Mouse (Mus musculus): ENCODE data around the gene Dntt.

Gene Dntt

GRCm38 (mm10) chr19:41029219-41029618 is at the start of gene Dntt:
TSS of gene Dntt (plus strand) at chr19:41029275.
- DNase-seq (ENCODE audit: low read depth, low spot score), result no peak

- DNase-seq (ENCODE audit: low read depth, low spot score), result no peak
These were observed 48.4 kb upstream of the Dntt start for GRCm38 (mm10) chr19:40980671-40981070.

DNA sequence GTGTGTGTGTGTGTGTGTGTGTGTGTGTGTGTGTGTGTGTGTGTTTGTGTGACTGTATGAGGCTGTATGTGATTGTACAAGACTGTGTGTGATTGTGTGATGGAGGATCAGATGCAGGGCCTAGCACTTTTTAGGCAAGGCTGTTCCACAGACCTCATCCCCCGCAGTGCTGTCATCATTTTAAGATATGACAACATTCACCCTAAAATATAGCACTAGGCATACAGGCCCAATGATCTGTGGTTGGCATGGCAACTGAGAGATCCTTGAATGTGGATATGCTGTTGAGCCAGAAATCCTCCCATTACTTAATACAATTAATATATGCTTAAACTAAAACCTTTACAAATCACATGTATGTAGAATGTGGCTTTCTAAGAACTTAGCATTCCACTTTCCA is 44.5 kb upstream of the Dntt start:
- DNase-seq (ENCODE audit: low read depth, low spot score), result no peak

- DNase-seq (ENCODE audit: low read depth, low spot score), result no peak
These were observed 40.2 kb upstream of the Dntt start for GRCm38 (mm10) chr19:40988856-40989255.

- no peak for DNase-seq (ENCODE audit: low read depth, low spot score)
These were observed 39.0 kb upstream of the Dntt start for GRCm38 (mm10) chr19:40989961-40990600.

DNA sequence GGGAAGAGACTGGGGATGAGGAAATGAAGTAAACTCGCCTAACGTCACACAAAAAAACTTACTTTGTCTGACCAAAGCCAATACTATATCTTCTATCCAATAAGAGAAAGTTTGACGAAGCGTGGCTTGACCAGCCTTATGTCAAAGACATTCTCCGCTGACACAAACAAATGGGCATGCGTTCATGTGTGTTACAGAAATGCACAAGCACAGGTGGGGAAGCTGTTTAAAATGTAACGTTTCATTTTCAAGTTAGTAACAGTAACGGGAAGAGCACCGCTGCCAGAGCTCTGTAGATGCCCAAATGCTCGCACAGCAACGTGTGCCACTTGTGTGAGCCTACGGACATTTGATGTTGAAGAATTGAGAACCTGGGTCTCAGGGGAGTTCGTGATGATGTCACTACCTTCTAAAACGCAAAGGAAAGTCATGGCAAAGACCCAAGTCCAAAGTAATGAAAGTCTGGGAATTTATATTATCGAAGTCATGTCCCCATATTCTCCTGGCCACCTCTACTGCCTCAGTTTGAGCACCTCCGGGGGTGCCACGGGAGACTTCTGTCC is 38.2 kb upstream of the Dntt start:
- no peak for DNase-seq (ENCODE audit: low read depth, low spot score)

GRCm38 (mm10) chr19:40991626-40992025 is 37.4 kb upstream of the Dntt start:
- no peak for DNase-seq (ENCODE audit: low read depth, low spot score)

DNA sequence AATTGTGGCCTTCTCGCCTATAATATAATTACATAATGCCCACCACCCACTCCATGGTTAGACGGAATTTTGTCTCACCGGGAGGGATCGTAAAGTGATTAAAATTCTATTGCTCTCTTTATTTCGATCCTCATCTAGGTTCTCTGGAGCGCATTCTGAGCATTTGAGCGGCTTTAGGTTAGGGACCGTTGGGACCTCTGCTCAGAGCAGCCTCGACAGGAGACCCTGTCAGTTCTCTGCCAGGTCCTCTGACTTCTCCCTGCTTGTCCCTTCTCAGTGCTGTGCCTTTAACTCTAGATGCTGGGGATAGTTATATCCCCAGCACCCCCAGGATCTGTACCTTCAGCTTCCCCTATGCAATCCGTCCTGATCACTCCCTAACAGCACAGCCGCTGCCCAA is 37.0 kb upstream of the Dntt start:
- no peak for DNase-seq (ENCODE audit: low read depth, low spot score)

GRCm38 (mm10) chr19:40992517-40993044 is 36.5 kb upstream of the Dntt start:
- no peak for DNase-seq (ENCODE audit: low read depth, low spot score)

DNA sequence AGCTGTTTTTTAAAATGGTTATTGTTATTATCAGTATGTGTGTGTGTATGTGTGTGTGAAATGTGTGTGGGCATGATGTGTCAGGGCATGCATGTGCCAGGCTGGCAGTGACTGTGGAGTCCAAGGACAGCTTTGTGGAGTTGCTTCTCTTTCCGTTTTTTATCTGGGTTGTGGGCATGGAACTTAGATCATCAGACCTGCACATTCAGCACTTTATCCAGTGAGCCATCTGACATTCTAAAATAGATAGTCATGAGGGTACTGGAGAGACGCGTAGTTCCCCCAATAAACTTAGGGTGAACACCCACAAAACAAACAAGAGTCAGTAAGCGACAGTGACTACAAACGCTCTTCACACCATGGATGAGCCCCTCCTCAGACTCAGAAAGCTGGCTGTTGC is 35.7 kb upstream of the Dntt start:
- DNase-seq (ENCODE audit: low read depth, low spot score), result no peak

- peak; percentile 64 for DNase-seq (ENCODE audit: low read depth, low spot score)
These were observed 35.0 kb upstream of the Dntt start, which contains the start of gene Blnk for GRCm38 (mm10) chr19:40994057-40994585. TSS of gene Blnk (minus strand) at chr19:40994535.

DNA sequence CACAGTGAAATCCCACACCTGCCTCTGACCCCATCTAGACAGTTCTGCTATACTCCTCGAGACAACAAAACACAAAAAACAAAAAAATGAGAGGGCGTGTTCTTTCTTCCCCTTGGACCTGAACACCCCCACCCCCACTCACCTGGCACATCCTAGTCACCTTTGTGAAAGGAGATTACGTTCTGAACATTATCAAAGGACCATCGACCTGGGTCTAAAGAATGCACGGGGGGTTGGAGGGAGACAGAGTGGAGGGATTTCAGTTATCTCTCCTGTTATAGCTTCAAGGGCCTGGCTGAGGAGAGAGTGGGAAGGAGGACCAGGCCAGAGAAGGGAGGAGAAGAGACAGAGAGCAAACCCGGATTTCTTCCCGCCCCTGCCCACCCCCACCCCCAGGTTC is 34.2 kb upstream of the Dntt start:
- DNase-seq (ENCODE audit: low read depth, low spot score), result no peak

GRCm38 (mm10) chr19:40995449-40996401 is 33.4 kb upstream of the Dntt start:
- DNase-seq (ENCODE audit: low read depth, low spot score), result peak; percentile 69

- DNase-seq (ENCODE audit: low read depth, low spot score), result no peak
These were observed 32.4 kb upstream of the Dntt start for GRCm38 (mm10) chr19:40996722-40997121.

DNA sequence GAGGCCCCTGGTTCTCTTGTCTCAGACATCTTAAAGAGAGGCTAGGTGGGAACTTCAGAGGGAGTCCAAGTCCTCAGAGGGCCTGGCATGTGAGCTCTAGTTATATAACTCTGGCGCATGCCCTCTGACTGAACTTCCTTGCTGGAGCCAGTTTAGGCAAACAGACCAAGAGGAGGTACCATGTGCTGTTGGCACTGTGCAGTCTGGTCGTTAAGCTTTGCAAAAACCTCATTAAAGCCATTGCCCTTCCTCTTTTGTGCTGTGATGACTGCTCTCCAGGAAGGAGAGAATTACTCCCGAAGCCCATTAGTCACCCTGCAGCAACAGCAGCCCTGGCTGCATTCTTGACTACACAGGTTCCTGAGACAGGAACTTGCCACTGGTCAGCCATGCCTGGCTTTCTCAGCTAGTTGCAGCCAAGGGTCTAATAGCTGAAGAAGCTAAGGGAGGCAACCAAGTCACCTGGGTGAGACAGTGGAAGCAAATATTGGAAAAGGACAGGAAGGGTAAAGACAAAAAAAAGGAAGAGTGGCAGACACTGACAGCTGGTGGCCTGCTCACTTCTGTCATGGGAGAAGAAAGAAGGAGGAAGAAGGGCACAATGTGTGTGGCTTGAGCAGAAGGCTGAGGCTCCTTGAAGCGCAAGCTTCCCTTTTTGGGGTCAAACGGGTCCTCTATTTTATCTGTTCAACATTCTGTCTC is 30.5 kb upstream of the Dntt start:
- DNase-seq (ENCODE audit: low read depth, low spot score), result no peak

GRCm38 (mm10) chr19:40999569-40999968 is 29.5 kb upstream of the Dntt start:
- DNase-seq (ENCODE audit: low read depth, low spot score), result no peak

GRCm38 (mm10) chr19:41003694-41004315 is 25.3 kb upstream of the Dntt start:
- DNase-seq (ENCODE audit: low read depth, low spot score), result no peak

DNA sequence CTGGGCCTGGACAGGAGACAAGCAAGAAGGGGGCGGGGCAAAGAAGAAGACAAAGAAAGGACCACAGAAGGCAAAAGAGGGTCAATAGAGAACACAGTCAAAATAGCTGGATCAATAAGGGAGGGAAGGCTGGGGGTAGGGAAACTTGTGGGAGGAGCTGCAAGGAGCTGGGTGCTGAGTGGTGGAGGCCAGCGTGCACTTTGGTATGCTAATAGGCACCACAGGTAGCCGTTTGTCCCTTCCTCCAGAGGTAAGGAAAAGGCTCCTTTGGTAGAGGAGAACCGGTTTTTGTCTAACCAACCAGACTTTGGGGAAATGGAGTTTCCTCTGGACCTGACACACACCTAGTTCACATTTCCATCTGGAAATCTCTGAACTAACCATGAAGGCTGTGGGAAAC is 22.5 kb upstream of the Dntt start:
- no peak for DNase-seq (ENCODE audit: low read depth, low spot score)

- DNase-seq (ENCODE audit: low read depth, low spot score), result no peak
These were observed 21.7 kb upstream of the Dntt start for GRCm38 (mm10) chr19:41007326-41007725.

GRCm38 (mm10) chr19:41007733-41008132 is 21.3 kb upstream of the Dntt start:
- DNase-seq (ENCODE audit: low read depth, low spot score), result no peak
